Mouse (Mus musculus): ENCODE results near the gene Ssh2. TPM values are rescaled to one million over a fixed set of nuclear protein-coding genes. Genes with fewer than 3 reads are reported as not detected.
A peak's percentile ranks its signal among the peaks of the same experiment; 100 is the strongest.

Gene Ssh2
- total RNA-seq, 1 experiment = 7.7 TPM

DNA sequence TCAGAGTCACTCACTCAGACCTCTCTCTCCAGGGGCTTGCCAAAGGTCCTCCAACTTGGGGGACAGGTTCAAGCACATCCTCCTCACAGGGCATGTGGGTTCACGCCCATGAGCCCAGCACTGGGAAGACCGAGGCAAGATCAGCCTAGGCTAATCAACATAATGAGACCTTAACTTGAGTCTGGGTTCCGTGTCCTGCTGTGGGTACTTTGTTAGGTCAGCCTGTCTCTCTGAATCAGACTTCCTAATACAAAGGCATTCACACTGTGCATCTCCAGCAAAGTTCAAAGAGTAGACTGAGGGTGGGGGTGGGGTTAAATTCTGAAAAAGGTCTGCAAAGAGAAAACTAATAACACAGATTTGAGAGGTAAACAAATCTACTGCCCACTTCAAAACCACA, 249.0 kb downstream of the Ssh2 start:
- no peak overlapping the region for H3K27ac ChIP-seq (ENCODE audit: insufficient read depth, low read depth, low read length, poor library complexity, severe bottlenecking)
- H3K9me3 ChIP-seq (ENCODE audit: control insufficient read depth, insufficient read depth, low read depth, low read length) = no peaks in the 10 kb centered on the region
- in situ Hi-C loops (cut with MboI; ENCODE audit: low sequenced_read_pairs in 2 of 2, unreplicated experiment in 2 of 2) = no loop called here
- no peak for DNase-seq (ENCODE audit: low read depth, low spot score)
- H3K4me1 ChIP-seq (ENCODE audit: control insufficient read depth in 2 of 2, insufficient read depth in 2 of 2, low read length in 2 of 2, poor library complexity in 1 of 2) = peaks cover 0 to 25% of the 10 kb centered on the region in 2 experiments; a peak in 1 of 4 replicates
- TF ChIP-seq CHD2 (IDR thresholded peaks at IDR 0.05; ENCODE audit: low read depth, low read length) = no peak
- TF ChIP-seq HCFC1 (IDR thresholded peaks at IDR 0.05; ENCODE audit: borderline replicate concordance, insufficient read depth, low read length) = no peak
- no peak for TF ChIP-seq ZNF384 (IDR thresholded peaks at IDR 0.05; ENCODE audit: low read depth, low read length)
- TF ChIP-seq ZC3H11A (IDR thresholded peaks at IDR 0.05; ENCODE audit: borderline replicate concordance, low read depth, low read length) = no peak
- TF ChIP-seq MAFK (IDR thresholded peaks at IDR 0.05; ENCODE audit: insufficient read depth, low read depth, low read length) = no peak
- H3K4me3 ChIP-seq (ENCODE audit: insufficient read depth in 1 of 2, low read depth in 1 of 2, low read length in 2 of 2, poor library complexity in 1 of 2, severe bottlenecking in 1 of 2) = no peak overlapping the region
- H3K9ac ChIP-seq (ENCODE audit: insufficient read depth, low read depth, low read length, poor library complexity, severe bottlenecking) = no peak overlapping the region
- H3K36me3 ChIP-seq (ENCODE audit: control insufficient read depth, insufficient read depth, low read length, poor library complexity, severe bottlenecking) = no peaks in the 10 kb centered on the region

- H3K27ac ChIP-seq (ENCODE audit: insufficient read depth, low read depth, low read length, poor library complexity, severe bottlenecking) = no peak overlapping the region
- H3K9ac ChIP-seq (ENCODE audit: insufficient read depth, low read depth, low read length, poor library complexity, severe bottlenecking) = 0 out of 2 replicates have a peak overlapping the region, but pooled peaks have one; percentile 33
- in situ Hi-C loops (cut with MboI; ENCODE audit: low sequenced_read_pairs in 2 of 2, unreplicated experiment in 2 of 2) = no loop called here
Measured at GRCm38 (mm10) chr11:77466544-77466943, 250.5 kb downstream of the Ssh2 start.

DNA sequence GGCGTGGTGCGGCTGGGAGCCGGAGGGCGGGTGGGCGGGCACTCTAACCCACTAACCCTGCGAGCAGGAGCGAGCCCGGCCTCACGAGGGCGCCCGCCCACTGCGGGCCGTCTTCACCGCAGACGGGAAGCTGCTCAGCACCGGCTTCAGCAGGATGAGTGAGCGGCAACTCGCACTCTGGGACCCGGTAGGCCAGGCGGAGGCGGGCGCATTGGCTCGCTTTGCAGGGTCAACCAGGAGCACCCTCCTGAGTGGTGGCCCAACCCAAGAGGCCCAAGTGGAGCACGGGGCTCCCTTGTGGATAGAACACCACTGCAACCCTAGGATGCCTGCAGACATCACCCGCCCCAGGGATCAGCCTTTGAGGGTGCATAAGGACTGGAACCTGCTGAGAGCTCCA, 251.1 kb downstream of the Ssh2 start:
- H3K27ac ChIP-seq (ENCODE audit: insufficient read depth, low read depth, low read length, poor library complexity, severe bottlenecking) = no peak overlapping the region
- in situ Hi-C loops (cut with MboI; ENCODE audit: low sequenced_read_pairs in 2 of 2, unreplicated experiment in 2 of 2) = no loop called here
- no peaks in the 10 kb centered on the region for H3K9me3 ChIP-seq (ENCODE audit: control insufficient read depth, insufficient read depth, low read depth, low read length)
- TF ChIP-seq CHD2 (IDR thresholded peaks at IDR 0.05; ENCODE audit: low read depth, low read length) = no peak
- no peak for TF ChIP-seq ZC3H11A (IDR thresholded peaks at IDR 0.05; ENCODE audit: borderline replicate concordance, low read depth, low read length)
- TF ChIP-seq HCFC1 (IDR thresholded peaks at IDR 0.05; ENCODE audit: borderline replicate concordance, insufficient read depth, low read length) = no peak
- TF ChIP-seq MAFK (IDR thresholded peaks at IDR 0.05; ENCODE audit: insufficient read depth, low read depth, low read length) = no peak
- TF ChIP-seq ZNF384 (IDR thresholded peaks at IDR 0.05; ENCODE audit: low read depth, low read length) = no peak
- peak overlapping the region; percentile 27; the same call in 1 of the 2 replicates for H3K9ac ChIP-seq (ENCODE audit: insufficient read depth, low read depth, low read length, poor library complexity, severe bottlenecking)
- peak overlapping the region; percentile 48 to 59 for H3K4me3 ChIP-seq (ENCODE audit: insufficient read depth in 1 of 2, low read depth in 1 of 2, low read length in 2 of 2, poor library complexity in 1 of 2, severe bottlenecking in 1 of 2)
- peaks cover 0 to 29% of the 10 kb centered on the region in 2 experiments; a peak in 1 of 4 replicates for H3K4me1 ChIP-seq (ENCODE audit: control insufficient read depth in 2 of 2, insufficient read depth in 2 of 2, low read length in 2 of 2, poor library complexity in 1 of 2)
- no peak for DNase-seq (ENCODE audit: low read depth, low spot score)
- no peaks in the 10 kb centered on the region for H3K36me3 ChIP-seq (ENCODE audit: control insufficient read depth, insufficient read depth, low read length, poor library complexity, severe bottlenecking)

More at GRCm38 (mm10) chr11:77466544-77466943, 250.5 kb downstream of the Ssh2 start:
- peaks cover 0 to 25% of the 10 kb centered on the region in 2 experiments; a peak in 1 of 4 replicates for H3K4me1 ChIP-seq (ENCODE audit: control insufficient read depth in 2 of 2, insufficient read depth in 2 of 2, low read length in 2 of 2, poor library complexity in 1 of 2)
- no peak for TF ChIP-seq CHD2 (IDR thresholded peaks at IDR 0.05; ENCODE audit: low read depth, low read length)
- TF ChIP-seq HCFC1 (IDR thresholded peaks at IDR 0.05; ENCODE audit: borderline replicate concordance, insufficient read depth, low read length) = no peak
- H3K9me3 ChIP-seq (ENCODE audit: control insufficient read depth, insufficient read depth, low read depth, low read length) = no peaks in the 10 kb centered on the region
- DNase-seq (ENCODE audit: low read depth, low spot score) = no peak
- H3K4me3 ChIP-seq (ENCODE audit: insufficient read depth in 1 of 2, low read depth in 1 of 2, low read length in 2 of 2, poor library complexity in 1 of 2, severe bottlenecking in 1 of 2) = peak overlapping the region; percentile 48 to 49
- H3K36me3 ChIP-seq (ENCODE audit: control insufficient read depth, insufficient read depth, low read length, poor library complexity, severe bottlenecking) = no peaks in the 10 kb centered on the region

DNA sequence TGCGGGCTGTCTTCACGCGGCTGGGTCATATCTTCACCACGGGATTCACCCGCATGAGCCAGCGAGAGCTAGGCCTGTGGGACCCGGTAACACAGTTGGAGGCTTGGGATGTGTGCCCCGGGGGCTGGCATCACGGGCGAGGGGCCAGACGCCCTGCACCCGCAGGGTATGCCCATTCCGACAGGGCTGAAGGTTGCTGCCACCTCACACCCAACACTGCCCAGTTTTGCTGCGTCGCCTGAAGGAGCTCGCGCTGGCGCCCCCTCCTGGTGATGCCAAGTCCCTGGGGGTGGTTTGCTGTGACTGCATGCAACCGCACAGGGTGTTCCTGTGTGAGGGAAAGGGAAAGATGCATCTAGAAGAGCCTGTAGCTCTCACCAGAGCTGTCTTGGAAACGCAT, 251.7 kb downstream of the Ssh2 start:
- Histone ChIP-seq H3K4me3 (ENCODE audit: insufficient read depth in 1 of 2, low read depth in 1 of 2, low read length in 2 of 2, poor library complexity in 1 of 2, severe bottlenecking in 1 of 2) (peak overlapping the region; percentile 24 to 59; a peak in 3 of 4 replicates), H3K36me3 (ENCODE audit: control insufficient read depth, insufficient read depth, low read length, poor library complexity, severe bottlenecking) (no peaks in the 10 kb centered on the region), H3K9ac (ENCODE audit: insufficient read depth, low read depth, low read length, poor library complexity, severe bottlenecking) (no peak overlapping the region; the same call in 1 of the 2 replicates), H3K27ac (ENCODE audit: insufficient read depth, low read depth, low read length, poor library complexity, severe bottlenecking) (no peak overlapping the region), H3K9me3 (ENCODE audit: control insufficient read depth, insufficient read depth, low read depth, low read length) (no peaks in the 10 kb centered on the region), H3K4me1 (ENCODE audit: control insufficient read depth in 2 of 2, insufficient read depth in 2 of 2, low read length in 2 of 2, poor library complexity in 1 of 2) (peaks cover 0 to 29% of the 10 kb centered on the region in 2 experiments; a peak in 1 of 4 replicates)
- in situ Hi-C loops (cut with MboI; ENCODE audit: low sequenced_read_pairs in 2 of 2, unreplicated experiment in 2 of 2) = no loop called here
- no peak for DNase-seq (ENCODE audit: low read depth, low spot score)
- TF ChIP-seq ZC3H11A (IDR thresholded peaks at IDR 0.05; ENCODE audit: borderline replicate concordance, low read depth, low read length) (0 out of 2 replicates have a peak, but pooled peaks have one; percentile 0), HCFC1 (IDR thresholded peaks at IDR 0.05; ENCODE audit: borderline replicate concordance, insufficient read depth, low read length) (no peak), ZNF384 (IDR thresholded peaks at IDR 0.05; ENCODE audit: low read depth, low read length) (no peak), MAFK (IDR thresholded peaks at IDR 0.05; ENCODE audit: insufficient read depth, low read depth, low read length) (0 out of 2 replicates have a peak, but pooled peaks have one; percentile 3)

DNA sequence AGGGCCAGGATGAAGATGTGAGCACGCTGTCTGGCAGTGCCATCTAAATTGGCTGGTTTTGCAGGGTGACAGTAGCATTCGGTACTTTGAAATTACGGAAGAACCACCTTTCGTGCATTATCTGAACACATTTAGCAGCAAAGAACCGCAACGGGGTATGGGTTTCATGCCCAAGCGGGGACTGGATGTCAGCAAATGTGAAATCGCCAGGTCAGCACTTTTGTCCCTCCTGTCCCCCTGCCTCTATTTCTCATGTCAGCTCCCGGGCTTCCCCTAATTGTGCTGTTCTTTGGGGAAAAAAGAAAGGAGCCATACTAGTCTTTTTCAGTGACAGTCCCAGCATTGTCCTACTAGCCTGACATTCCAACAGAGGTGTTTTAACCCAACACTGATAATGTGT, 252.3 kb downstream of the Ssh2 start:
- H3K9ac ChIP-seq (ENCODE audit: insufficient read depth, low read depth, low read length, poor library complexity, severe bottlenecking) = no peak overlapping the region
- H3K27ac ChIP-seq (ENCODE audit: insufficient read depth, low read depth, low read length, poor library complexity, severe bottlenecking) = no peak overlapping the region
- TF ChIP-seq HCFC1 (IDR thresholded peaks at IDR 0.05; ENCODE audit: borderline replicate concordance, insufficient read depth, low read length) (no peak), ZC3H11A (IDR thresholded peaks at IDR 0.05; ENCODE audit: borderline replicate concordance, low read depth, low read length) (no peak), MAFK (IDR thresholded peaks at IDR 0.05; ENCODE audit: insufficient read depth, low read depth, low read length) (peak; percentile 97)
- in situ Hi-C loops (cut with MboI; ENCODE audit: low sequenced_read_pairs in 2 of 2, unreplicated experiment in 2 of 2) = no loop called here
- DNase-seq (ENCODE audit: low read depth, low spot score) = no peak
- H3K36me3 ChIP-seq (ENCODE audit: control insufficient read depth, insufficient read depth, low read length, poor library complexity, severe bottlenecking) = no peaks in the 10 kb centered on the region
- H3K9me3 ChIP-seq (ENCODE audit: control insufficient read depth, insufficient read depth, low read depth, low read length) = no peaks in the 10 kb centered on the region
- H3K4me3 ChIP-seq (ENCODE audit: insufficient read depth in 1 of 2, low read depth in 1 of 2, low read length in 2 of 2, poor library complexity in 1 of 2, severe bottlenecking in 1 of 2) = no peak overlapping the region
- H3K4me1 ChIP-seq (ENCODE audit: control insufficient read depth in 2 of 2, insufficient read depth in 2 of 2, low read length in 2 of 2, poor library complexity in 1 of 2) = peaks cover 0 to 26% of the 10 kb centered on the region in 2 experiments; a peak in 1 of 4 replicates

Measured in ES-E14 (cell line).